Mouse (Mus musculus): ENCODE results near the gene Gm29582. TPM values are rescaled to one million over a fixed set of nuclear protein-coding genes. Genes with fewer than 3 reads are reported as not detected.
"Not testable (repeated sequence)": the region's sequence is repeated elsewhere in the genome, so short reads cannot be mapped to it uniquely, and the experiment has no call there.

Gm29582 gene
- polyA plus RNA-seq (2017; shearing (Covaris generic)), result not detected

DNA sequence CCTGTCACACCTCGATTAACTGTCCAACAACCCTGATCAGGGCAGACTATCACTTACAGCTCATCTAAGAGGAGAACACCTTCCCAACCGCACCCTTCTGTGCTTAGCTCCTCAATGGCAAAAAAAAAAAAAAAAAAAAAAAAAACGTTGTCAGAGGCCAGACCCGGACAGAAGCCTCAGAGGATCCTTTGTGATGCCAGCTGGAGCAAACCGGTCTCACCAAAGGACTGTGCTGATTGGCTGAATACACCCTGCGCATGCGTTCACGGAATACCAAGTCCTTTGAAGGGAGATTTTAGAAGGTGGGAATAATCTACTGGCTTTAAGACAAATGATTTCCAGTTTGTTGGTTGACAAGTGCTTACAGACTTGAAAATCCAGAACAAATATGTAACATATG is at the start of gene Gm29582:
Gene Gm29582 (minus strand): TSS at position 101 of the 400 bp plus-strand sequence.
- ATAC-seq, result not testable (repeated sequence)
